Mouse (Mus musculus) layer of hippocampus, adult 9-11 months (tissue): ENCODE results near the gene Acap3.

ENCODE experiments used
- DNase-seq: peaks from one replicate; pipeline ENCODE4 v3.0.0; 2022

Acap3 gene

GRCm38 (mm10) chr4:155891551-155892001, at the start of gene Acap3, which contains the start of gene Pusl1:
Gene Acap3, plus strand, starts transcription at chr4:155891822.
Gene Pusl1, minus strand, starts transcription at chr4:155891781.
- DNase-seq: peak; percentile 96

- DNase-seq: no peak
These were observed 48.4 kb upstream of the Acap3 start for GRCm38 (mm10) chr4:155843231-155843630.

DNA sequence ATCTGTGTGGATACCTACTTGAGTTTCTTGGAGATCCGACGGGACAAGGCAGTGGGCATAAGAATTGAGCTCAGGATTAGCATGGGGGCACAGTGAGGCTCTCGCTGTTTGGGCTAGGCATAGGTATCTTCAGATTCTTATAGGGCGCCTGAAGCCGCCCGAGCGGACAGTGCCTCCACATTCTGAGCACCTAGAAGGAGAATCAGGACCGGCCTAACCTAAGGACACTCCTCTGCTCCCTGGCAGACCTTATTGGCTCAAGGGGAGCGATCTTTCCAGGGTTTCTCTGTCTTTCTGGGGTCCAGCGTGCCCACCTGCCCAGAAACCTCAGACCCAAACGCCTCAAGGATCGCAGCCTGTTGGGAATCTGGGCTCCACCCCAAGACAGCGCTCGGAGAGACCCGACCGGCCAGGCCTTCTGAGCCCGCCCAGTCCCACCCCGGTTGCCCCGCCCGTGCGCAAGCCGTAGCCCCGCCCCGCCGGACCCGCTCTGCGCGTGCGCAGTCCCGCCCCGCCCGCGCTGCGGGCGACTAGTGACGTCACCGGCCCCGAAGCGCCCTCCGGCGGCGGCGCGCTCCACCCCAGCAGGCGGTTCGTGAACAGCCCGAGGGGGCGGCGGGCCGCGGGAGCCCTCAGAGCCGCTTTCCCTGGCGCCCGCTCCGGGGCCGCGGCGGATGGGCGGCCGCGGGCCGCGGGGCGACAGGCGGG, 44.6 kb upstream of the Acap3 start, which contains the start of gene Dvl1:
TSS of gene Dvl1 (plus strand) at position 532 of the 708 bp plus-strand sequence.
- peak; percentile 86 for DNase-seq

DNA sequence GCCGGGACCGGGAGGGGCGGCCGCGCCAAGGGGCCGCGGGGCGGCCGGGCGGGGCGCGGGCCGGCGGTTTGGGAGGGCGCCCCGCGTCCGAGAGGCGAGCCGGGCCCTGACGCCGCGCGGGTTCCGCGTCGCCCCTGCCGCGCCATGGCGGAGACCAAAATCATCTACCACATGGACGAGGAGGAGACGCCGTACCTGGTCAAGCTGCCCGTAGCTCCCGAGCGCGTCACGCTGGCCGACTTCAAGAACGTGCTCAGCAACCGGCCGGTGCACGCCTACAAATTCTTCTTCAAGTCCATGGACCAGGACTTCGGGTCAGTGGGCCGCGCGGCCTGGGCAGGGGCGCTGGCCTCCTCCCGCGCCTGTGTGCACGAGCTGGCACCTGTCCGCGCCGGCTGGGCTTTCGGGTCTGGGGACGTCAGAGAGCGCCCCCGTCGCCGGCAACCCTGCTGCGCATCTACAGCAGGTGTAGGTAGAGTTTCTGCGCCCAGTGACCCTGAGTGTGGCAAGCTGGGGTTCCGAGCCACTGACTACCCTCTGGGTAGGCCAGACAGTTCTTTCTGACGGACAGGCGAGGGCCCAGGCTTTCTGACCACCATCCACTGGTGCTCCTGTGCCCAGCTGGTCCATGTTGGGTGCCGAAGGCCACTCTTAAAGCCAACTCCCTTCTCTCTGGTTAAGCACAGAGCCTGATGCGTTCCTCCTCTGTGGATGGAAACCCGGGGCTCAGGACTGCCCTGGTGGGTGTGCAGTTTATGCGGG, 43.9 kb upstream of the Acap3 start:
- DNase-seq: no peak

DNA sequence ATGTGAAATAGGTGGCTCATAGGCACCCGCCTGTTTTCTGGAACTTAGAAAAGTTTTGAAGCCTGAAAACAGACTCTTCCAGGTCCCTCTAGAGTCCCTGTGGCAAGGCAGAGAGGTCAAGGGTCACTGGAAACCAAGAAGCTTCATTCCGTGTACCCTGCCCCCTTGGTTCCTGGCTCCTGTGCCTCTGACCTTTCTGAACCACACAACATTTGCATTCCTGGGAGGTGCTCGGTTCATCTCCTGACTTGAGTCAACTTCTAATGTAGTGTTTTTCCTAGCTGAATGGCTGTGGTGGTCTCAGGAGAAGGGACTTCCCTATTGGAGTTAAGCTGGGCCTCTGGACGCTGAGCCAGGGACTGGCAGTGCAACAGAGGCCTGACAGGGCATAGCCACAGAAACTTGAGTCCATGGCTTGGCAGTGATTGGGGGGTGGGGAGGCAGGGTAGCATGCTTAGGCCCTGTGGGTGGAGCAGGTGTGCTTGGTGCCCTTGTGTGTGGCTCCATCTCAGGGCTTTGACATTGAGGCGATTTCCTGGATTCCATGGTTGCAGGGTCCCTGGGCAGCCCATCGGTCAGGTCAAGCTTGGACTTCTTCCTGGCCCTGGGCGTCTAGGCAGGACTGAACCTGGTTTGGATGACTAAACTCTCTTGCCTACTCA, 43.1 kb upstream of the Acap3 start:
- DNase-seq: no peak

DNA sequence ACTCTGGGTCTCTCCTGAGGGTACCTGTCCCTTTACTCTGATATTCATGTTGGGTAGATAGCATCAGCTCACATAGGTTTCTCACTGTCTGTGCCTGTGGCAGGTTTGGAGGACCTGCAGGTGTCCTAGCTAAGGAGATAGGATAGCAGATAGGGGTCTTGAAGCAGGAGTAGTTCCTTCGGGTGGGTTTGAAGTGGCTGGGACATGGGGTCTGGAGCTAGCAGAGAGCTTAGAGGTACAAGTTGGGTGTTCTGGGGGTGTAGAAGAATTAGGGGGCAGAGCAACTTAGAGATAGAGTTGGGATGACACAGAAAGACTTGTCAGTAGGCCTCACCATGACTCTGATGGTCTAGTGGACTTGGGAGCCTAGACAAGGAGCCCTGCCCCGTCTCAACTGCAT, 42.2 kb upstream of the Acap3 start:
- no peak for DNase-seq

GRCm38 (mm10) chr4:155849792-155850451, 41.7 kb upstream of the Acap3 start:
- DNase-seq: no peak

DNA sequence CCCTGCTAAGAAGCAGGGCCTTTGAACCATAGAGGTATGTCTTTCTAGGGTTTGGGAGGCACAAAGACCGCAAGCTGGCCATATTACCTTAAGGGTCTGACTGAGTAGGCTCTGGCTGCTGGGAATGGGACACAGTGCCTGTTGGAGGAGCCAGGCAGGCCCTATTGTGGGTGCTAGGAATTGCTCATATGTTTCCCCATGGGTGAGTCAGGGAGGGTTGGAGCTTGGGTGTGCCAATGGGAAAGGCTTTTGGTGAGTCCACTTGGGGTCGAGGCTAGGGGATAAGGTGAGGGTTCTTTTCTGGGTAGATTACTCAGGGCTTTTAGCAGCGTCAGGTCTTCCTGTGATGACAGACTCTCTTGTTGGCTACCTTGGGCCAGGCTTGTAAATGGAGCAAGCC, 40.3 kb upstream of the Acap3 start:
- no peak for DNase-seq

GRCm38 (mm10) chr4:155851951-155852411, 39.6 kb upstream of the Acap3 start:
- DNase-seq: no peak

DNA sequence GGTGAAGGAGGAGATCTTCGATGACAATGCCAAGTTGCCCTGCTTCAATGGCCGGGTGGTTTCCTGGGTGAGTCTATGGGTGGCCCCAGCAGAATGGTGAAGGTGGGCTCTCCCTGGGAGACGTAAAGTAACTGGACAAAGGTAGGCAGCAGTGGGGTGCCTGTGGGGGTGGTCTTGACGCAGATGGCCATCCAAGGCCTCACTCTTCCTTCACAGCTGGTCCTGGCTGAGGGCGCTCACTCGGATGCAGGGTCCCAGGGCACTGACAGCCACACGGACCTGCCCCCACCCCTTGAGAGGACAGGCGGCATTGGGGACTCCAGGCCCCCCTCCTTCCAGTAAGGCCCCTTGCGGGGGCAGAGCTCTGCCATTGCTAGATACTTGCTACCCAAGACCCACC, 38.2 kb upstream of the Acap3 start:
- no peak for DNase-seq

GRCm38 (mm10) chr4:155854991-155855390, 36.6 kb upstream of the Acap3 start:
- no peak for DNase-seq

- DNase-seq: no peak
These were observed 35.6 kb upstream of the Acap3 start for GRCm38 (mm10) chr4:155856071-155856470.

- no peak for DNase-seq
These were observed 34.7 kb upstream of the Acap3 start for GRCm38 (mm10) chr4:155856881-155857280.

- no peak for DNase-seq
These were observed 32.3 kb upstream of the Acap3 start for GRCm38 (mm10) chr4:155859318-155859717.

GRCm38 (mm10) chr4:155861787-155862186, 29.8 kb upstream of the Acap3 start:
- no peak for DNase-seq

- DNase-seq: no peak
These were observed 28.6 kb upstream of the Acap3 start, which contains the start of gene Tas1r3 for GRCm38 (mm10) chr4:155863001-155863400. Gene Tas1r3, minus strand, starts transcription at chr4:155863362.

DNA sequence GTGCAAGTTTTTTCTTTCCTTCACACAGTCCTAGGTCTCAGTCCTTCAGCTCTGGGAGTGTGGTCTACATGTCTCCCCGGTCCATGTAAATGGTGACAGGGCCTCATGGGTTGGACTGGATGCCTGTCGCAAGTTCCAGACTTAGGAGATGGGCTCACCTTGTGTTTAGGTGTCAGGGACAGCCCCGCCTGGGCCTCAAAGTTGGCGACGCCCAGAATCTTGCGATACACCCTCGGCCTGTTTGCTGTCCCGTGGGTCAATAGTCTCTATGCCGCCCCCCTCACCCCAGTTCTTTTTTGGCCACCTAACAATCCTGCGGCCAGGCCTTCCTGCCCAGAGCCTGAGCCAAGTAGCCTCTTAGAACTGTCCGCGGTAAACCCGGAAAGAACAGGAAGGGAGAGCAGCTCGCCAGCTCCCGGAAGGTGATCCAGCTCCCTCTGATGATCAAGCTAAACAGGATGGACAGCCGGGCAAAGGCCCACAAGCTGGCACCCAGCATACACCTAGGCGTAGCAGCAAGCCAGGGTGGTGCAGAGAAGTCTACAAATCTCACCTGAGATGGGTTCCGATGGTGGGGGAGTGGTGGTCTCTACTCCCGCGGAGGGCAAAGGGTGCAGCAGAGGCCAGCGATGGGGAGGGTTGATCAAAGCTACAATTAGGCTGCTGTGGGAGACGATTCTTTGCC, 22.9 kb upstream of the Acap3 start:
- no peak for DNase-seq

- DNase-seq: peak; percentile 96
These were observed 22.1 kb upstream of the Acap3 start, which contains the start of the genes Cptp and Ints11 for GRCm38 (mm10) chr4:155869317-155870033. Gene Cptp, minus strand, starts transcription at chr4:155869440. Gene Ints11, plus strand, starts transcription at chr4:155869546.

- no peak for DNase-seq
These were observed 20.2 kb upstream of the Acap3 start for GRCm38 (mm10) chr4:155871404-155871803.

DNA sequence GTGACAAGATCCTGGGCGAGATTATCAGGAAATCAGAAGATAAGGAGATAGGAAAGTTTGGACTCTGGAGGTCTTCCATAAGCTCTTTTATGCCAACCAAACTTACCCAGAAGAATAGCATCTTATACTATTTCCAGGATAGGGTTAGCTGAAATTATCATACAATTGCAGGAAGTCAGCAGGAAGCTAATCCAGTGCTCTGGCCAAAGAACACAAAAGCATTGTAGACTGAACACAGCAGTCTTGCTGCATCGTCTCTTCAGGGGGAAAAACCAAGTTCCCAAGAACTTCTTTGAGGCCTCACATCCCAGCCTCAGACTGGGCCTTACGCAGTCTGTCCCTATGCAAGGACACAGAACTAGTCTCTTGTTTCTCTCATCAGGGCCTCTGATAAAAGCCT, 8.0 kb upstream of the Acap3 start:
- no peak for DNase-seq

DNA sequence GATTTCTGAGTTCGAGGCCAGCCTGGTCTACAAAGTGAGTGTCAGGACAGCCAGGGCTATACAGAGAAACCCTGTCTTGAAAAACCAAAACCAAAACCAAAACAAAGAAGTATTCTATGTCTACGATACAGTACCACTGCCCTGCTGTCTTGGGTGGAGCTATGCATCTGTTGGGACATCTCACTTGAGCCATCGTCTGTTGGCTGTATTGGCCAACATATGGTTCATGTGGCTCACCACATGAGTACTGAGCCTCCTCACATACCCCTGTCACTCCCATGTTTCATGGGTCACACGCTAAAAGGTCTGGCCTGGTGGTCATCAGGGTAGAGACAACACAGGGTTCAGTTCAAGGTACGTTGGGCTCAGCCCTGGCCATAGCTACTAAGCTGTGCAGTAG, 5.3 kb upstream of the Acap3 start:
- DNase-seq: no peak
